Mouse (Mus musculus): ENCODE measurements around the gene Ncln. TPM values are rescaled to one million over a fixed set of nuclear protein-coding genes. Genes with fewer than 3 reads are reported as not detected.
A peak's percentile ranks its signal among the peaks of the same experiment; 100 is the strongest.

Gene Ncln
- polyA plus RNA-seq, 1 experiment from 2014 or later = 46.9 TPM

GRCm38 (mm10) chr10:81519978-81520365, 23.8 kb upstream of the Ncln start:
- ATAC-seq (ENCODE audit: low FRiP score) = no peak
- H3K4me1 ChIP-seq (replicated peaks; ENCODE audit: control insufficient read depth, insufficient read depth, low read length) = 0 out of 2 replicates have a peak, but pooled peaks cover 2% of the 10 kb centered on the region
- H3K9me3 ChIP-seq (ENCODE audit: control insufficient read depth, low read length) = no peaks in the 10 kb centered on the region
- no peak overlapping the region for H3K4me3 ChIP-seq (ENCODE audit: low read depth, low read length)
- H3K27ac ChIP-seq (ENCODE audit: low read depth, low read length) = no peak overlapping the region
- WGBS = 70% methylated on average over 3 of the region's 3 CpGs
- H3K9ac ChIP-seq (ENCODE audit: low read depth, low read length) = no peak overlapping the region
- H3K4me2 ChIP-seq (replicated peaks; ENCODE audit: low read depth, low read length) = no peak overlapping the region
- no peaks in the 10 kb centered on the region for H3K36me3 ChIP-seq (ENCODE audit: control insufficient read depth, insufficient read depth, low read length)
- H3K27me3 ChIP-seq (ENCODE audit: control insufficient read depth, insufficient read depth, low read length) = peaks cover 8% of the 10 kb centered on the region; the same call in 1 of the 2 replicates
- no peak for DNase-seq (ENCODE audit: low spot score)

DNA sequence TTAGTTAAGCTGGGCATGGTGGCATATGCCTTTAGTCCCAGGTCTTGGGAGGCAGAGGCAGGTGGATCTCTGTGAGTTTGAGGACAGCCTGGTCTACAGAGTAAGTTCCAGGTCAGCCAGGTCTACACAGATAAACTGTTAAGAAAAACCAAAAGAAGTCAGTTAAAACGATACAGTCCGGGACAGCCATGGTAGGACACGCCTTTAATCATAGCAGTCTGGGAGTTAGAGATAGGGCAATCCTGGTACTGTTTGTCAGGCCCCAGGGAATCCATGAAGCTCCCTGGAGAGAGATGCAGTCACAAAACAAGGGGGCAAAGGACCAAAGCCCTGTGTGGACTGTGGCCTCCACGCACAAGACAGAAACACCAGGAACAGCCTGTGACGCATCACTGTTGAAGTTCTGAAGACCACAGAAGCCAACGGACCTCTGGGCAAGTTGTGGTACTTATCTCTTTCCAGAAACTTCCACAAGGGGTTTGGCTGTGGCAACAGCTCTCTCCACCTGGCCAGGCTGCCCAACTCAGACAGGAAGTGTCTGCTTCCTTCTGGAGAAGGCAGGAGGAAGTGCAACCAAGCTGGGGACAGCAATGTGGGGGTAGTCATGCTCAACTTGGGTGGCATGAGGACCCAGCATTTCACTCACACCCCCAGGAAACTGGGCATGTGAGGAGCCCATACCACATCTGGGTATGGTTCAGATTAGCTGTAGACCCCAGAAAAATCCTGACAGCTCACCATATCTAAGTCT, 23.2 kb upstream of the Ncln start:
- H3K4me3 ChIP-seq (ENCODE audit: low read depth, low read length) = no peak overlapping the region
- H3K36me3 ChIP-seq (ENCODE audit: control insufficient read depth, insufficient read depth, low read length) = no peaks in the 10 kb centered on the region
- no peaks in the 10 kb centered on the region for H3K9me3 ChIP-seq (ENCODE audit: control insufficient read depth, low read length)
- WGBS = 83% methylated on average over 6 of the region's 6 CpGs
- no peak overlapping the region for H3K4me2 ChIP-seq (replicated peaks; ENCODE audit: low read depth, low read length)
- peaks cover 8% of the 10 kb centered on the region; the same call in 1 of the 2 replicates for H3K27me3 ChIP-seq (ENCODE audit: control insufficient read depth, insufficient read depth, low read length)
- DNase-seq (ENCODE audit: low spot score) (no peak), ATAC-seq (ENCODE audit: low FRiP score) (no peak)
- no peak overlapping the region for H3K9ac ChIP-seq (ENCODE audit: low read depth, low read length)
- no peak overlapping the region for H3K27ac ChIP-seq (ENCODE audit: low read depth, low read length)
- H3K4me1 ChIP-seq (replicated peaks; ENCODE audit: control insufficient read depth, insufficient read depth, low read length) = 0 out of 2 replicates have a peak, but pooled peaks cover 2% of the 10 kb centered on the region

- 14% methylated on average over 4 of the region's 4 CpGs for WGBS
- Histone ChIP-seq H3K9me3 (ENCODE audit: control insufficient read depth, low read length) (no peaks in the 10 kb centered on the region), H3K9ac (ENCODE audit: low read depth, low read length) (no peak overlapping the region), H3K4me1 (replicated peaks; ENCODE audit: control insufficient read depth, insufficient read depth, low read length) (no peaks in the 10 kb centered on the region), H3K4me3 (ENCODE audit: low read depth, low read length) (no peak overlapping the region), H3K4me2 (replicated peaks; ENCODE audit: low read depth, low read length) (no peak overlapping the region), H3K27me3 (ENCODE audit: control insufficient read depth, insufficient read depth, low read length) (peaks cover 2% of the 10 kb centered on the region; the same call in 1 of the 2 replicates), H3K36me3 (ENCODE audit: control insufficient read depth, insufficient read depth, low read length) (no peaks in the 10 kb centered on the region), H3K27ac (ENCODE audit: low read depth, low read length) (no peak overlapping the region)
- peak; percentile 77 for DNase-seq (ENCODE audit: low spot score)
- ATAC-seq (ENCODE audit: low FRiP score) = peak; percentile 59; the same call in 1 of the 2 replicates
These were observed 22.4 kb upstream of the Ncln start for GRCm38 (mm10) chr10:81518546-81518945.

DNA sequence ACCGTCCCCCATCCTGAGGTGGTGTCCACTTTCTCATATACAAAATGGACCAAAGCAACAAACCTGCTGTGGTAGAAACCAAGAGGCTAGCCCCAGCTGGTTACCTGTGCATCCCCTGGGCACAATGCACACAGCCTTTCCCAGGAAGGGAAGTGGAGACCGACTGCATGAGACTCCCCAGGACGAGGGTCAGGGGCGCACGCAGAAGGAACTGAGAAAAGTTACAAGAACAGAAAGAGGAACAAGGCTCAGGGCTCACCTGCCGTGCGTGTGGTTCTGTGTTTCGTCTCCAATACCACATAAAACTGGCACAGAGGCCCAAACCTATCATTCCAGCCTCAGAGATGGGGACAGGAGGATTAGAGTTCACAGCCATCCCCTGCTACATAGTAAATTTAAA, 21.0 kb upstream of the Ncln start:
- Histone ChIP-seq H3K27ac (ENCODE audit: low read depth, low read length) (no peak overlapping the region), H3K4me2 (replicated peaks; ENCODE audit: low read depth, low read length) (no peak overlapping the region)
- 77% methylated on average over 8 of the region's 8 CpGs for WGBS

GRCm38 (mm10) chr10:81513798-81514197, 17.6 kb upstream of the Ncln start:
- Histone ChIP-seq H3K9ac (ENCODE audit: low read depth, low read length) (no peak overlapping the region), H3K27ac (ENCODE audit: low read depth, low read length) (no peak overlapping the region), H3K4me3 (ENCODE audit: low read depth, low read length) (no peak overlapping the region), H3K36me3 (ENCODE audit: control insufficient read depth, insufficient read depth, low read length) (no peaks in the 10 kb centered on the region), H3K9me3 (ENCODE audit: control insufficient read depth, low read length) (no peaks in the 10 kb centered on the region), H3K27me3 (ENCODE audit: control insufficient read depth, insufficient read depth, low read length) (0 out of 2 replicates have a peak, but pooled peaks cover 2% of the 10 kb centered on the region), H3K4me1 (replicated peaks; ENCODE audit: control insufficient read depth, insufficient read depth, low read length) (no peaks in the 10 kb centered on the region), H3K4me2 (replicated peaks; ENCODE audit: low read depth, low read length) (no peak overlapping the region)
- ATAC-seq (ENCODE audit: low FRiP score) (no peak), DNase-seq (ENCODE audit: low spot score) (no peak)
- 86% methylated on average over 5 of the region's 5 CpGs for WGBS

More for the DNA sequence above, 21.0 kb upstream of the Ncln start:
- Histone ChIP-seq H3K36me3 (ENCODE audit: control insufficient read depth, insufficient read depth, low read length) (no peaks in the 10 kb centered on the region), H3K9ac (ENCODE audit: low read depth, low read length) (no peak overlapping the region), H3K9me3 (ENCODE audit: control insufficient read depth, low read length) (no peaks in the 10 kb centered on the region), H3K27me3 (ENCODE audit: control insufficient read depth, insufficient read depth, low read length) (no peaks in the 10 kb centered on the region), H3K4me3 (ENCODE audit: low read depth, low read length) (no peak overlapping the region), H3K4me1 (replicated peaks; ENCODE audit: control insufficient read depth, insufficient read depth, low read length) (no peaks in the 10 kb centered on the region)
- no peak for ATAC-seq (ENCODE audit: low FRiP score)
- DNase-seq (ENCODE audit: low spot score) = no peak

DNA sequence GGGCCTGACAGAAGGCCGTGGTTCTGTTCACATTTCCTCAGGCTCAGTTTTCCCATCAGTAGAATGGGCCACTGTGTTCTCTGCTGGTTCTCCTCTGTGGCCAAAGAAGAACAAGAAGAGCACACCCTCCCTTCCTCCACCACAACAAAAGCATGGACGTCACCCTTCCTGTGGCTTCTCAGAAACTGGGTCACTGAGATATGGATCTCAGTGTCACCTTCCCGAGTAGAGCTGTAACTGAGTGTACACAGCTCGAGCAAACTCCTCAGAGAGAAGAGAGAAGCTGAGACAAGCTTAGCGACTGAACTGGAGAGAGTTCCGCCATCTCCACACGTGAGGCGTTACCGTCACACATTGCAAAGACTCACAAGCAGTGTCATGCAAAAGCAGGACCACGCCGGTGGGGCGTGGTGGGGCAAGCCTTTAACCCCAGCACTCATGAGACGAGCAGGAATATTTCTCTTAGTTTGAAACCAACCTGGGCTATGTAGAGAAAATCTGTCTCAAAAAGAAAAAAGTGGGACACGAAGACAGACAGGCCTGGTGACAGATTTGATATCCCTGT, 14.1 kb upstream of the Ncln start:
- no peak overlapping the region for H3K27ac ChIP-seq (ENCODE audit: low read depth, low read length)
- H3K4me2 ChIP-seq (replicated peaks; ENCODE audit: low read depth, low read length) = no peak overlapping the region
- H3K4me1 ChIP-seq (replicated peaks; ENCODE audit: control insufficient read depth, insufficient read depth, low read length) = no peaks in the 10 kb centered on the region
- H3K4me3 ChIP-seq (ENCODE audit: low read depth, low read length) = no peak overlapping the region
- H3K36me3 ChIP-seq (ENCODE audit: control insufficient read depth, insufficient read depth, low read length) = no peaks in the 10 kb centered on the region
- DNase-seq (ENCODE audit: low spot score) = no peak
- no peaks in the 10 kb centered on the region for H3K9me3 ChIP-seq (ENCODE audit: control insufficient read depth, low read length)
- 0 out of 2 replicates have a peak, but pooled peaks cover 2% of the 10 kb centered on the region for H3K27me3 ChIP-seq (ENCODE audit: control insufficient read depth, insufficient read depth, low read length)
- WGBS = 80% methylated on average over 14 of the region's 14 CpGs
- no peak overlapping the region for H3K9ac ChIP-seq (ENCODE audit: low read depth, low read length)
- ATAC-seq (ENCODE audit: low FRiP score) = no peak

DNA sequence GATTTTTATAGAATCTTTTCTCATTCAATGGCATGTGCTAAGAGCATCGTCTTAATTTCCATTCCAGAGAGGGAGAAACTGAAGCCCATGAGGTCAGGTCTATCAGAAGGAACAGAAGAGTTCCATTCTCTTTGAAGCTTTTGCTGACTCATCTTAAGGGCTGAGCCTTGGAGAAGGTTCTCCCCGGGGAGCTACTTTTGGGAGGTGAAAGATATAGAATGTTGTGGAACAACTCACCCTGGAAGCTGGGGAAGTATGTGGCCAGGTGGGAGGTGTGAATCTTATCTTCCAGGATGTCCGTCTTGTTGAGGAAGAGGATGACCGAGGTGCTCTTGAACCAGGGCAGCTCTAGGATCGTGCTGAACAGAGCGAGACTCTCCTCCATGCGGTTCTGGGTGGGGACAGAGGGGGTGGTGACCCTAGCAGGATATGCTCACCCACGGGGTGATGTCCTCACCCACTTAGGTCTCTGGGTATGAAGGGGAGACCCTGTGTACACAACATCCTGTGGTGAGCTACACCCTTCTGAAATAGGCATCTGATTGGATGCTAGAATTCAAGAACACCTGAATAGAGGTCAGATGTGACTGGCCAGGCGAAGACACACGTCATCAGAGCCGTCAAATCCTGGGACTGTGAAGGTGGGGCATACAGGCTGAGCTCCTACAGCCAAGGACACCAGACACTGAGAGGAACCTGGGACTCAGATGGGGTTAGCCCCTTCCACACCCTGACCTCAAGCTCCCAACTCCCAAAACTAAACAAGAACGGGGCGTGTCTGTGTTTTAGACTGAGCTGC, 11.7 kb upstream of the Ncln start:
- H3K36me3 ChIP-seq (ENCODE audit: control insufficient read depth, insufficient read depth, low read length) = no peaks in the 10 kb centered on the region
- H3K4me2 ChIP-seq (replicated peaks; ENCODE audit: low read depth, low read length) = no peak overlapping the region
- no peak overlapping the region for H3K4me3 ChIP-seq (ENCODE audit: low read depth, low read length)
- 0 out of 2 replicates have a peak, but pooled peaks cover 2% of the 10 kb centered on the region for H3K27me3 ChIP-seq (ENCODE audit: control insufficient read depth, insufficient read depth, low read length)
- WGBS = 74% methylated on average over 13 of the region's 13 CpGs
- H3K4me1 ChIP-seq (replicated peaks; ENCODE audit: control insufficient read depth, insufficient read depth, low read length) = no peaks in the 10 kb centered on the region
- no peak for ATAC-seq (ENCODE audit: low FRiP score)
- H3K9me3 ChIP-seq (ENCODE audit: control insufficient read depth, low read length) = no peaks in the 10 kb centered on the region
- H3K9ac ChIP-seq (ENCODE audit: low read depth, low read length) = no peak overlapping the region
- no peak overlapping the region for H3K27ac ChIP-seq (ENCODE audit: low read depth, low read length)
- no peak for DNase-seq (ENCODE audit: low spot score)

DNA sequence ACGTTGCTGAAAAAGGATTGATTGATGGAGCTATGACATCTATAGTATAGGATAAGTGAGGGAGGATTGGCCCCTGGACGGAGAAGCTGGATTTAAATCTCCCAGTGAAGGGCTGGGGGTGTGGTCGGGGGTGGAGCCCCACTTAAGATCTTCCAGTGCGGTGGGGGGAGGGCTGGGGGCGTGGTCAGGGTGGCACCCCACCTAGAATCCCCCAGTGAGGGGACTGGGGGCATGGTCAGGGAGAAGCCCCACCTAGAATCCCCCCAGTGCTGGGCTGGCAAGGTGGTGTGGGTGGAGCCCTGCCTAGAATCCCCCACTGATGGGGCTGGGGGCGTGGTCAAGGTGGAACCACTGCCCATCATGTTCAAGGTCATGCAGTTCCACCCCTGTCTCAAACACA, 10.9 kb upstream of the Ncln start:
- H3K4me2 ChIP-seq (replicated peaks; ENCODE audit: low read depth, low read length) = no peak overlapping the region
- no peaks in the 10 kb centered on the region for H3K36me3 ChIP-seq (ENCODE audit: control insufficient read depth, insufficient read depth, low read length)
- WGBS = 43% methylated on average over 6 of the region's 6 CpGs
- DNase-seq (ENCODE audit: low spot score) = no peak
- H3K4me1 ChIP-seq (replicated peaks; ENCODE audit: control insufficient read depth, insufficient read depth, low read length) = no peaks in the 10 kb centered on the region
- no peak for ATAC-seq (ENCODE audit: low FRiP score)
- no peak overlapping the region for H3K4me3 ChIP-seq (ENCODE audit: low read depth, low read length)
- no peak overlapping the region for H3K27ac ChIP-seq (ENCODE audit: low read depth, low read length)
- no peaks in the 10 kb centered on the region for H3K9me3 ChIP-seq (ENCODE audit: control insufficient read depth, low read length)
- H3K27me3 ChIP-seq (ENCODE audit: control insufficient read depth, insufficient read depth, low read length) = 0 out of 2 replicates have a peak, but pooled peaks cover under 1% of the 10 kb centered on the region
- no peak overlapping the region for H3K9ac ChIP-seq (ENCODE audit: low read depth, low read length)
